9 mouse cellular contexts compared by ENCODE assay signal in the genomic region with DNA sequence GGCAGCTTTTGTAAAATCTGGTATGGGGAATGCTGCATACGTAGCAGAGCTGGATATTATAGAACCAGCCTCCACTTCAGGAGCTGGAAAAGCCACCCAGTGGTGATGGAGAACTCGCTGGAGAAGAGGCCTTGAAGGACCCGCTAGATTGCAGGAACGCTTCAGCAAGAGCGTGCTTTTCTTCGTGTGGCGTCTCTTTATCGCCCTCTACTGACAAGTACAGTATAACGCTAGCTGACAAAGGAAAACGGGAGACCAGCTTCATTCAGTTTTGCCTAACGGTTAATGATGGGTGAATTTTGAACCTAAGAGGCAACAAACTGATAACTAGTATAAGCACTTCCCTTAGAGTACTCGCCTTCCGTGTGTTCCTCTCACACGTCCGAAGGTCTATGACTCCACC. TPM values are rescaled to one million over a fixed set of nuclear protein-coding genes. Genes with fewer than 3 reads are reported as not detected.
DNase-seq lines count a peak whose midpoint lies in the region; ATAC-seq and TF ChIP-seq lines count a peak whose summit lies in the region.
"Had no signal": no experiment of that assay in that cellular context is flagged by ENCODE, and none has a peak within 500 bp of the region (broad histone marks: within the 10 kb centered on the region; RNA-seq: fewer than 3 reads in every experiment).

No protein-coding gene starts in this region.

- DNase-seq in embryo, embryonic 11 days, result peak; percentile 89
- DNase-seq in kidney, postnatal 25 days, result peak; percentile 50 to 65
- peak; percentile 90 for DNase-seq in lung, postnatal 0 days (ENCODE audit: low spot score)
- peak; percentile 62 for DNase-seq in retina, postnatal 7 days (ENCODE audit: low read depth, low spot score)
- no peak for DNase-seq in gastrocnemius, postnatal 25 days
- DNase-seq: liver, embryonic 13.5 days had no signal

- peaks cover 10% of the 10 kb centered on the region; the same call in 1 of the 2 replicates for H3K27me3 ChIP-seq in E14TG2a.4 (ENCODE audit: insufficient read depth, low read length)
- H3K27me3 ChIP-seq in heart, embryonic 15.5 days, result no peaks in the 10 kb centered on the region
- no peaks in the 10 kb centered on the region for H3K27me3 ChIP-seq in lung, postnatal 0 days (replicated peaks; ENCODE audit: insufficient read depth, low read length)
- H3K27me3 ChIP-seq: liver, embryonic 13.5 days had no signal

- TF ChIP-seq CTCF in E14TG2a.4 (conservative IDR thresholded peaks at IDR 0.05; ENCODE audit: low read length), result peak; percentile 75
- TF ChIP-seq CTCF in lung, postnatal 0 days (IDR thresholded peaks at IDR 0.05), result peak; percentile 86

- H3K4me1 ChIP-seq in E14TG2a.4 (replicated peaks; ENCODE audit: low read depth, low read length), result peaks cover 15% of the 10 kb centered on the region
- peaks cover 4% of the 10 kb centered on the region; the same call in 1 of the 2 replicates for H3K4me1 ChIP-seq in heart, embryonic 15.5 days (replicated peaks)
- H3K4me1 ChIP-seq in lung, postnatal 0 days (ENCODE audit: insufficient read depth, low read depth, low read length), result no peaks in the 10 kb centered on the region

- ATAC-seq in activated CD4-positive, CD25-positive, alpha-beta regulatory T cell, adult 4 months, result peak; percentile 65
- ATAC-seq in heart, embryonic 15.5 days (replicated peaks; ENCODE audit: insufficient number of reproducible peaks, insufficient read depth, low FRiP score, low read depth), result no peak
- peak; percentile 64 for ATAC-seq in lung, postnatal 0 days

- peak overlapping the region; percentile 41 for H3K4me2 ChIP-seq in heart, embryonic 15.5 days
- no peak overlapping the region for H3K4me2 ChIP-seq in lung, postnatal 0 days (replicated peaks; ENCODE audit: low read depth, low read length)
- H3K4me2 ChIP-seq: liver, embryonic 13.5 days had no signal

- no peak for TF ChIP-seq EP300 in lung, postnatal 0 days (IDR thresholded peaks at IDR 0.05)

- no peaks in the 10 kb centered on the region for H3K9me3 ChIP-seq in E14TG2a.4 (ENCODE audit: low read length)
- H3K9me3 ChIP-seq in heart, embryonic 15.5 days (replicated peaks), result no peaks in the 10 kb centered on the region
- no peaks in the 10 kb centered on the region for H3K9me3 ChIP-seq in lung, postnatal 0 days (ENCODE audit: low read length)
- H3K9me3 ChIP-seq: liver, embryonic 13.5 days had no signal

- 2% methylated on average over 15 of the region's 15 CpGs for WGBS in heart, embryonic 15.5 days
- WGBS in lung, postnatal 0 days, result 1% methylated on average over 15 of the region's 15 CpGs

- H3K4me3 ChIP-seq in E14TG2a.4 (replicated peaks; ENCODE audit: low read length), result no peak overlapping the region
- no peak overlapping the region for H3K4me3 ChIP-seq in heart, embryonic 15.5 days
- no peak overlapping the region for H3K4me3 ChIP-seq in lung, postnatal 0 days (ENCODE audit: low read depth, low read length)
- H3K4me3 ChIP-seq: liver, embryonic 13.5 days had no signal

- H3K36me3 ChIP-seq in E14TG2a.4 (ENCODE audit: insufficient read depth, low read length), result no peaks in the 10 kb centered on the region
- H3K36me3 ChIP-seq in heart, embryonic 15.5 days, result no peaks in the 10 kb centered on the region
- H3K36me3 ChIP-seq in lung, postnatal 0 days (ENCODE audit: insufficient read depth, low read length), result no peaks in the 10 kb centered on the region
- H3K36me3 ChIP-seq: liver, embryonic 13.5 days had no signal

- no peak overlapping the region for H3K9ac ChIP-seq in heart, embryonic 15.5 days
- no peak overlapping the region for H3K9ac ChIP-seq in lung, postnatal 0 days (replicated peaks; ENCODE audit: low read depth)
- H3K9ac ChIP-seq: liver, embryonic 13.5 days had no signal

- no peak overlapping the region for H3K27ac ChIP-seq in heart, embryonic 15.5 days
- no peak overlapping the region for H3K27ac ChIP-seq in lung, postnatal 0 days (ENCODE audit: low read length)
- H3K27ac ChIP-seq: liver, embryonic 13.5 days had no signal

RNA-seq across cellular contexts. Expression of gene Il17rd, which starts 9.0 kb away (rescaled TPM):
- under 1 TPM; 0.32 to 0.33 TPM for polyA plus RNA-seq in activated CD4-positive, CD25-positive, alpha-beta regulatory T cell, adult 4 months (2017; shearing (Covaris generic))
- polyA plus RNA-seq in heart, embryonic 15.5 days (2015; fragmentation: Nextera tagmentation; extraction: Ambion mirVana), result 1.1 and 1.2 TPM in 2 replicates
- polyA plus RNA-seq in lung, postnatal 0 days (2015; fragmentation: Nextera tagmentation; extraction: Ambion mirVana), result 2.1 and 2.2 TPM in 2 replicates
- total RNA-seq in gastrocnemius, postnatal 25 days (2021), result 1 to 10 TPM; 2.1 to 2.4 TPM

RNA-seq across cellular contexts. Expression of gene Hesx1, which starts 35.6 kb away (rescaled TPM):
- under 1 TPM in 1 of 2 experiments, not detected in 1; 0.88 TPM for polyA plus RNA-seq in activated CD4-positive, CD25-positive, alpha-beta regulatory T cell, adult 4 months (2017; shearing (Covaris generic))
- 0.43 TPM in 1 of 2 replicates, not detected in the other for polyA plus RNA-seq in heart, embryonic 15.5 days (2015; fragmentation: Nextera tagmentation; extraction: Ambion mirVana)
- polyA plus RNA-seq in lung, postnatal 0 days (2015; fragmentation: Nextera tagmentation; extraction: Ambion mirVana), result not detected in 2 replicates
- not detected for total RNA-seq in gastrocnemius, postnatal 25 days (2021)

RNA-seq across cellular contexts. Expression of gene Appl1, which starts 58.7 kb away (rescaled TPM):
- polyA plus RNA-seq in activated CD4-positive, CD25-positive, alpha-beta regulatory T cell, adult 4 months (2017; shearing (Covaris generic)), result 10 to 100 TPM; 26.2 to 38.2 TPM
- 27.0 and 32.4 TPM in 2 replicates for polyA plus RNA-seq in heart, embryonic 15.5 days (2015; fragmentation: Nextera tagmentation; extraction: Ambion mirVana)
- polyA plus RNA-seq in lung, postnatal 0 days (2015; fragmentation: Nextera tagmentation; extraction: Ambion mirVana), result 27.8 and 29.9 TPM in 2 replicates
- 10 to 100 TPM; 15.9 to 17.3 TPM for total RNA-seq in gastrocnemius, postnatal 25 days (2021)
